Comparison of ENCODE assay signal across 15 mouse cellular contexts in the genomic region with DNA sequence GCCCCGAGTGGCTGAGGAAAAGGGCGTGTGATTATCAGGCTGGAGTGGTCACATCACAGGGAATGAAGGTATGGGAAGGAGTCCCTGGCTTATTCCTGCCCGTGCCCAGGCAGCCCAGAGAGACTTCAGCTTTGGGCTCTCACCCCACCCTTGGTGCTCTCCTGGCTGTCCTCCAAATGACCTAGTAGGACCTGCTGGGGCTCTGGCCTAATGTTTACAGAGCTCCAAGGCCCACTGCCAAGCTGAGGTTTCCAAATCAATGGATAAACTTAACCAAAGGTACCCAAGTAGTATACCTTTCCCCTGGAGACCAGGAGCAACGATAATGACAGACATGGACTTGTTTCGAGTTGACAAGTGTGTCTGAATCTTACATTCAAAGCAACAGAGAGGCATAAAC.
DNase-seq lines count a peak whose midpoint lies in the region; ATAC-seq and TF ChIP-seq lines count a peak whose summit lies in the region.
"Had no signal": no experiment of that assay in that cellular context is flagged by ENCODE, and none has a peak within 500 bp of the region (broad histone marks: within the 10 kb centered on the region; RNA-seq: fewer than 3 reads in every experiment).

No protein-coding gene starts in this region.

- H3K27ac ChIP-seq in heart, adult 2 months, result no peak overlapping the region
- no peak overlapping the region for H3K27ac ChIP-seq in heart, embryonic 11.5 days (ENCODE audit: low read depth, low read length)
- H3K27ac ChIP-seq: heart, embryonic 15.5 days; liver, embryonic 14.5 days; neural tube, embryonic 13.5 days had no signal

- no peaks in the 10 kb centered on the region for H3K27me3 ChIP-seq in heart, adult 2 months (ENCODE audit: control insufficient read depth, insufficient read depth, low read length)
- H3K27me3 ChIP-seq in heart, embryonic 11.5 days (ENCODE audit: control insufficient read depth, insufficient read depth, low read length), result no peaks in the 10 kb centered on the region
- H3K27me3 ChIP-seq: heart, embryonic 15.5 days; neural tube, embryonic 13.5 days; Patski had no signal

- no peak for TF ChIP-seq POLR2A in heart, adult 2 months (IDR thresholded peaks at IDR 0.05; ENCODE audit: insufficient read depth, low read depth, low read length)
- TF ChIP-seq POLR2A in lung, adult 2 months (IDR thresholded peaks at IDR 0.05; ENCODE audit: borderline replicate concordance, extremely low read depth, low read depth, low read length), result no peak

- no peak for TF ChIP-seq EP300 in heart, adult 2 months (IDR thresholded peaks at IDR 0.05; ENCODE audit: insufficient read depth, low read depth, low read length)

- H3K4me2 ChIP-seq in heart, embryonic 11.5 days, result no peak overlapping the region
- H3K4me2 ChIP-seq: heart, embryonic 15.5 days; neural tube, embryonic 13.5 days had no signal

- no peaks in the 10 kb centered on the region for H3K9me3 ChIP-seq in heart, embryonic 11.5 days (replicated peaks; ENCODE audit: control insufficient read depth, low read length)
- H3K9me3 ChIP-seq: heart, embryonic 15.5 days; neural tube, embryonic 13.5 days had no signal

- DNase-seq in heart, adult 2 months, result peak; percentile 28 to 40
- DNase-seq in urinary bladder, postnatal 36 days (ENCODE audit: low spot score in 2 of 2), result peak; percentile 8 to 32
- no peak for DNase-seq in urinary bladder, postnatal 4 days (ENCODE audit: low spot score in 2 of 2)
- peak; percentile 28 for DNase-seq in lung, adult 2 months
- DNase-seq in frontal cortex, postnatal 25 days (ENCODE audit: low spot score in 2 of 2), result no peak
- DNase-seq in embryo, embryonic 10.5 days (ENCODE audit: low spot score), result no peak
- DNase-seq: midbrain, embryonic 14.5 days; right cerebral cortex, postnatal 4 days had no signal

- H3K4me3 ChIP-seq in heart, adult 2 months, result no peak overlapping the region
- no peak overlapping the region for H3K4me3 ChIP-seq in heart, embryonic 11.5 days (ENCODE audit: low read depth, low read length)
- no peak overlapping the region for H3K4me3 ChIP-seq in lung, adult 2 months (replicated peaks; ENCODE audit: extremely low read depth, low read depth, low read length)
- H3K4me3 ChIP-seq: heart, embryonic 15.5 days; neural tube, embryonic 13.5 days had no signal

- no peaks in the 10 kb centered on the region for H3K79me2 ChIP-seq in heart, adult 2 months (replicated peaks; ENCODE audit: control insufficient read depth, insufficient read depth, low read length)

- TF ChIP-seq CTCF in heart, adult 2 months (IDR thresholded peaks at IDR 0.05), result no peak
- no peak for TF ChIP-seq CTCF in lung, adult 2 months (IDR thresholded peaks at IDR 0.05; ENCODE audit: insufficient read depth, low read length)

- H3K4me1 ChIP-seq in heart, adult 2 months (ENCODE audit: control insufficient read depth, insufficient read depth, low read length), result no peaks in the 10 kb centered on the region; the same call in 1 of the 2 replicates
- H3K4me1 ChIP-seq in heart, embryonic 11.5 days (ENCODE audit: control insufficient read depth, insufficient read depth, low read length), result no peaks in the 10 kb centered on the region
- no peaks in the 10 kb centered on the region for H3K4me1 ChIP-seq in lung, adult 2 months (ENCODE audit: control insufficient read depth, insufficient read depth, low read length)

- WGBS in heart, adult 2 months, result 52% methylated on average over 5 of the region's 5 CpGs
- 81% methylated on average over 5 of the region's 5 CpGs for WGBS in heart, embryonic 11.5 days (ENCODE audit: insufficient replicate concordance)
- 73% methylated on average over 5 of the region's 5 CpGs for WGBS in lung, adult 2 months

- ATAC-seq in heart, embryonic 11.5 days (replicated peaks; ENCODE audit: insufficient number of reproducible peaks, low FRiP score, low TSS enrichment), result no peak
- ATAC-seq: CD4-positive, CD25-positive, alpha-beta regulatory T cell, adult 4 months; inflammation-experienced regulatory T-cells, adult 6 months; Patski had no signal

- no peaks in the 10 kb centered on the region; the same call in 1 of the 2 replicates for H3K36me3 ChIP-seq in heart, adult 2 months (ENCODE audit: control insufficient read depth, insufficient read depth, low read length)
- no peaks in the 10 kb centered on the region; the same call in 1 of the 2 replicates for H3K36me3 ChIP-seq in heart, embryonic 11.5 days (ENCODE audit: control insufficient read depth, insufficient read depth, low read length)

- intact Hi-C loops in heart, adult 2 months (cut with DNase I), result no loop called here

- H3K9ac ChIP-seq in heart, adult 2 months (ENCODE audit: low read depth, low read length), result no peak overlapping the region
- no peak overlapping the region for H3K9ac ChIP-seq in heart, embryonic 11.5 days (ENCODE audit: low read depth, low read length)
- H3K9ac ChIP-seq: heart, embryonic 15.5 days; liver, embryonic 14.5 days; neural tube, embryonic 13.5 days had no signal

Comparison
In these comparisons a context has a peak if more than half of its experiments do, and no peak if none do; other contexts are left out.
1. DNase-seq: peak in heart, adult 2 months (2 of 2), urinary bladder, postnatal 36 days (2 of 2) and lung, adult 2 months (single experiment); none in urinary bladder, postnatal 4 days (0 of 2), frontal cortex, postnatal 25 days (0 of 2) and embryo, embryonic 10.5 days (single experiment).